Mouse (Mus musculus) CD4-positive, CD25-positive, alpha-beta regulatory T cell, adult 4 months (primary cell): ENCODE results near the gene Zfp942. TPM values are rescaled to one million over a fixed set of nuclear protein-coding genes. Genes with fewer than 3 reads are reported as not detected.
A peak's percentile ranks its signal among the peaks of the same experiment; 100 is the strongest.

Experiments used
- ATAC-seq: one replicate; pipeline ENCODE4 v1.8.0; 2017
- polyA plus RNA-seq, 2 experiments: library from polyadenylated mRNA; unstranded; fragments of 100-300 nt; shearing (Covaris generic); gene quantifications; one replicate each; pipeline ENCODE4 v1.2.1; 2017

The Zfp942 gene
- polyA plus RNA-seq: 10 to 100 TPM; 33.7 to 36.0 TPM

- ATAC-seq: peak; percentile 87
These were observed at the start of gene Zfp942, which contains the start of gene Zfp943 for GRCm38 (mm10) chr17:21962107-21962907. Gene Zfp942, minus strand, starts transcription at chr17:21962464. Gene Zfp943, plus strand, starts transcription at chr17:21962552.

GRCm38 (mm10) chr17:21963302-21963701, 1.0 kb upstream of the Zfp942 start:
- ATAC-seq: peak; percentile 2

- ATAC-seq: peak; percentile 97
These were observed 52.7 kb downstream of the Zfp942 start, which contains the start of gene Zfp995 for GRCm38 (mm10) chr17:21909456-21910052. Gene Zfp995, minus strand, starts transcription at chr17:21909926.

- peak; percentile 8 for ATAC-seq
These were observed 53.2 kb downstream of the Zfp942 start for GRCm38 (mm10) chr17:21909039-21909438.

Other genes with a start within 250 kb of the Zfp942 start
- under 1 TPM; 0.32 TPM for gene Zfp229, start 231.7 kb downstream of the Zfp942 start, polyA plus RNA-seq
- gene Zfp820, start 116.7 kb downstream of the Zfp942 start, polyA plus RNA-seq: under 1 TPM; 0.15 to 0.50 TPM
- 10 to 100 TPM; 11.8 to 12.2 TPM for gene Zfp995, start 52.5 kb downstream of the Zfp942 start, polyA plus RNA-seq
- 10 to 100 TPM; 16.2 to 17.1 TPM for gene Zfp943, start 88 bp upstream of the Zfp942 start, polyA plus RNA-seq
- 1 to 10 TPM; 2.2 to 2.6 TPM for gene Zfp947, start 203.7 kb upstream of the Zfp942 start, polyA plus RNA-seq